Mouse (Mus musculus): ENCODE data around the gene Ccdc116.

GRCm38 (mm10) chr16:17104600-17104999, 42.4 kb downstream of the Ccdc116 start:
- TF ChIP-seq CTCF (IDR thresholded peaks at IDR 0.05; ENCODE audit: low read depth) (no peak), EP300 (IDR thresholded peaks at IDR 0.05; ENCODE audit: low read depth) (no peak)
